In genomic region chr17:28317091-28317490, GRCm38 (mm10) we compare ENCODE assay signal across 1 mouse cellular context.
TF ChIP-seq lines count a peak whose summit lies in the region.

No protein-coding gene starts in this region.

TF ChIP-seq in MEL, 35 proteins besides CTCF, POLR2A, EP300 and RAD21:
- TF ChIP-seq POLR2AphosphoS2 (IDR thresholded peaks at IDR 0.05; ENCODE audit: low read length) = no peak
- TF ChIP-seq CHD2 (IDR thresholded peaks at IDR 0.05; ENCODE audit: low read length) = no peak
- TF ChIP-seq GATA1 (IDR thresholded peaks at IDR 0.05; ENCODE audit: low read depth, low read length) = no peak
- no peak for TF ChIP-seq CHD1 (IDR thresholded peaks at IDR 0.05; ENCODE audit: low read depth, low read length)
- no peak for TF ChIP-seq BHLHE40 (IDR thresholded peaks at IDR 0.05; ENCODE audit: borderline replicate concordance, low read depth, low read length)
- no peak for TF ChIP-seq ZMIZ1 (IDR thresholded peaks at IDR 0.05; ENCODE audit: low read depth, low read length)
- no peak for TF ChIP-seq ZNF384 (IDR thresholded peaks at IDR 0.05; ENCODE audit: low read depth, low read length)
- no peak for TF ChIP-seq GABPA (IDR thresholded peaks at IDR 0.05; ENCODE audit: low read depth, low read length)
- no peak for TF ChIP-seq MAX (IDR thresholded peaks at IDR 0.05; ENCODE audit: low read length)
- TF ChIP-seq SMC3 (IDR thresholded peaks at IDR 0.05; ENCODE audit: low read depth, low read length) = no peak
- no peak for TF ChIP-seq JUND (IDR thresholded peaks at IDR 0.05; ENCODE audit: low read depth, low read length)
- TF ChIP-seq NELFE (IDR thresholded peaks at IDR 0.05; ENCODE audit: low read depth, low read length) = no peak
- no peak for TF ChIP-seq UBTF (IDR thresholded peaks at IDR 0.05; ENCODE audit: borderline replicate concordance, insufficient read depth, low read depth, low read length)
- no peak for TF ChIP-seq USF1 (IDR thresholded peaks at IDR 0.05; ENCODE audit: low read depth, low read length)
- no peak for TF ChIP-seq SIN3A (IDR thresholded peaks at IDR 0.05; ENCODE audit: low read length)
- no peak for TF ChIP-seq ZKSCAN1 (IDR thresholded peaks at IDR 0.05; ENCODE audit: low read depth, low read length)
- no peak for TF ChIP-seq MEF2A (IDR thresholded peaks at IDR 0.05; ENCODE audit: extremely low read depth, insufficient replicate concordance, low read depth, low read length, poor library complexity, severe bottlenecking)
